Mouse (Mus musculus) embryo, embryonic 10.5 days (tissue): ENCODE data around the gene Sqstm1.
A peak's percentile ranks its signal among the peaks of the same experiment; 100 is the strongest.

Experiments used
- DNase-seq: peaks from one replicate; pipeline ENCODE4 v3.0.0-alpha.2; 2015; ENCODE audit warnings: low spot score

Sqstm1 gene

DNA sequence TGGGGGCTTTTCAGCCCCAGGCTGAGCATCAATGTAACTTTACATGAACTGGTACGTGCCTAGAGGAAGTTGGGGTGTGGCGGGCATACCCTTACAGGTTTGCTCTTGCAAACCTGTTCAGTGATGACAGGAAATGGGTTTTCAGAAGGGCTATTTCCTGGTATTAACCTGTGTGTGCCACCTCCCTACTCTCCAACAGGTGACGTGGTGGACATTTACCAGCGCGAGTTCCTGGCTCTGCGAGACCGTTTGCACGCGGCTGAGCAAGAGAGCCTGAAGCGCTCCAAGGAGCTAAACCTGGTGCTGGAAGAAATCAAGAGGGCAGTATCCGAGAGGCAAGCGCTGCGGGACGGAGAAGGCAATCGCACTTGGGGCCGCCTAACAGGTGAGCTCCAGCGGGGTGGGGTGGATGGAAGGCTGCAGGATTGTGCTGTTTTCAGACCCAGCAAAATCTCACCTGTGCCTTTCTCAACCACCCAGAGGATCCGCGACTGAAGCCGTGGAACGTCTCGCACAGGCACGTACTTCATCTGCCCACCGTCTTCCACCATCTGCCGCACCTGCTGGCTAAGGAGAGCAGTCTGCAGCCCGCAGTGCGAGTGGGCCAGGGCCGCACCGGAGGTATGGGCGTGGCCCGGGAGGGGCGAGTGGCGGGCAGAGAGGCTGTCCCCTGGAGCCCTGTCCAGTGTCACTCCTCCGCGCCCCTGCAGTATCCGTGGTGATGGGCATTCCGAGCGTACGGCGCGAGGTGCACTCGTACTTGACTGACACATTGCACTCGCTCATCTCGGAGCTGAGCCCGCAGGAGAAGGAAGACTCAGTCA is 20.1 kb upstream of the Sqstm1 start:
- DNase-seq, result no peak

DNA sequence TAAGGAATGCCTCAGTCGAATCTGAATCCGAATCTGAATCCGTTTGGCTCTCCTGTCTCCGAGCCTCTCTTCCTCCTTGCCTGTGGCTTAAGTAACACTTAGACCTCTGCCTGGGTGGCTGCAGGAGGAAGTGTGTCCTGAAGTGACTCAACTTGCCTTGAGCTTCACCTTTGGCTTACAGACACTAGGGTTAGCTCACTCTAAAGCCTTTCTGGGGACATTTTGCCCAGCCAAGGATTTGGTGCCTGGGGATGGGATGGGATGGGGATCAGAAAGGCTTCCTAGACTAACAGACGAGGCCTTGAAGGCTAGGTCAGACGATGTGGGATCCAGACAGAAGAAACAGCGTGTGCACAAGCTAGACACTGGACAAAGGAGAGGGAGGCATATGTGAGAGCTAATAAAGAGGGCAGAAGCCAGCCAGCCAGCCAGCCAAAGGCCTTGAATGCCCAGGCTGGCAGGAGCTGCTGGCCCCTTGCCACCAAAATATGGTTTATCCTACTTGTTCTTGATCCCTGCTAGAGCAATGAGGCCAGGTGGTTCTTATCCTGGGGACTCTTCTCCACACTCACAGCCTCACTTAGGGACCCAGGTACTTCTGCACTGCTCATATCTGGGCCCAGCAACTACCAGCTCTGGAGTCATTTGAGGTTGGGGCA is 18.8 kb upstream of the Sqstm1 start:
- DNase-seq, result no peak

DNA sequence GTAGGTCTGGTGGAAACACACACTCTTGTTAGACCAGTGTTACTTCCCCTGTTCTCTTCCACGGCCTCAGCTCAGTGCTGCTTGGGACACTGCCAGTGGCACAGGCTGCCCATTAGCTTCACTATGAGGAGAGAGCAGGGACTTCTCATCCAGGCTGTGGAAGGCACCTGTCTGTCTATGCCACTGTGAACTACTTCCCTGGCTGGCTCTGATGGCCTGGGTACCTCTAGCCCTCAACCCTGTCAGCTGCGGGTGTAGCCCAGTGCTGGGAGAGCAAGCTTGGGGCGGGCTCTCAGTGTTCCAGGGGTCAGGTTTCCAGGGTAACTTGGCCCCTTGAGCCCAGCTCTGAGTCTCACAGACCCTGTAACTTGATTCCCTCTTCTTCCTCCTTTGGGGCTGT is 18.1 kb upstream of the Sqstm1 start:
- peak; percentile 73 for DNase-seq

DNA sequence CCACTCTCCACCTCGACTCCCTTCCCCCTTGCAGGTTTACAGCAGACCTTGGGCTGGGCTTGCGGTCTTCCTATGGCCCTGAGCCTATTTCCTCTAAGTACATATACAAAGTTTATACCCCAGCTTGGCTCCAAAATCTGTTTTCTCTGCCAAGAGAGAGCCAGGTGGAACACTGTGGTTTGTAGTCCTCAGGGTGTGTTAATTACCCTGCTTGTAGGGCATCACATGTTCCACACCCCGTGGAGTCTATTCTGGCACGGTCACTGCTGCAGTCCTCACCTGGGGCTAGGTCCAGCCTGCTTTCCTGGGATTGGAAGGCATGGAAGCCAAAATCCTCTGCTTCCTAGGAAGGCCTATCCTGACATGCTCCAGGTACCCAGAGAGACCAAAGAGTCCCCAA is 17.1 kb upstream of the Sqstm1 start:
- no peak for DNase-seq

DNA sequence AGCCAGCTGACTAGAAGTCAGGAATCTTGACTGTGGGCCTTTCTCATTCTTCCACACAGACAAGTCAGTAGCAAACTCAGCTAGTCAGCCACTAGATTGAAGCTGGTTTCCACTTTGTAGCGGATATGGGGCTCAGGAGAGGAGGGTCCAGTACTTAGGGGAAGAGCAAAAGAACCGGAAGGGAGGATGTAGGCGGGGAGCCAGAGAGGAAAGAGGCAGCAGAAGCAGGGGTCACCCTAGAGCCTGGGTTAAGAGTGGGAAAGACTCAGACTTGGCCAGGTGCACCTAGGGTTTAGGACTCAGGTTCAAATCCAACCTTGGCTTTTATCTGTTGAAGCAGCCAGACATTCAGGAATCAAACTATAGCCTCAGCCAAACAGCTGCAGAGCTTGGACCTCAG is 16.6 kb upstream of the Sqstm1 start:
- no peak for DNase-seq

DNA sequence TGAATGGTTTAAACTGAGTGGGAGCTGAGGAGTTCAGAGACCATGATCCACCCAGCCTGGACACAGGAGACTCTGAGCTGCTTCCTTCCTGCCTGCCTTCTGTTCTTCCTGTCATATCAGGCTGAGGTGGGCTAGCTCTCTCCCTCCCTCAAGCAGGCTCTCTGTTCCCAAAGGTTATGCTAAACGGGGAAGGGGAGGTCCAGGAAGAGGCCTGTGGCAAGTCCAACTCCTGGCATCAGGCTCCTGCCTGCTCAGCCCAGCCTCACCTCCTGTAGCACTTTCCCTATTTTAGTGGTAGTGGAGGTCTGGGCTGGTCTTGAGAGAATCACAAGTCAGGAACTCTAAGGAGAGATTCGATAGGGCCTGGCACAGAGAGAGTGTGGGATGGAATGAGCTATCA is 15.8 kb upstream of the Sqstm1 start:
- no peak for DNase-seq

DNA sequence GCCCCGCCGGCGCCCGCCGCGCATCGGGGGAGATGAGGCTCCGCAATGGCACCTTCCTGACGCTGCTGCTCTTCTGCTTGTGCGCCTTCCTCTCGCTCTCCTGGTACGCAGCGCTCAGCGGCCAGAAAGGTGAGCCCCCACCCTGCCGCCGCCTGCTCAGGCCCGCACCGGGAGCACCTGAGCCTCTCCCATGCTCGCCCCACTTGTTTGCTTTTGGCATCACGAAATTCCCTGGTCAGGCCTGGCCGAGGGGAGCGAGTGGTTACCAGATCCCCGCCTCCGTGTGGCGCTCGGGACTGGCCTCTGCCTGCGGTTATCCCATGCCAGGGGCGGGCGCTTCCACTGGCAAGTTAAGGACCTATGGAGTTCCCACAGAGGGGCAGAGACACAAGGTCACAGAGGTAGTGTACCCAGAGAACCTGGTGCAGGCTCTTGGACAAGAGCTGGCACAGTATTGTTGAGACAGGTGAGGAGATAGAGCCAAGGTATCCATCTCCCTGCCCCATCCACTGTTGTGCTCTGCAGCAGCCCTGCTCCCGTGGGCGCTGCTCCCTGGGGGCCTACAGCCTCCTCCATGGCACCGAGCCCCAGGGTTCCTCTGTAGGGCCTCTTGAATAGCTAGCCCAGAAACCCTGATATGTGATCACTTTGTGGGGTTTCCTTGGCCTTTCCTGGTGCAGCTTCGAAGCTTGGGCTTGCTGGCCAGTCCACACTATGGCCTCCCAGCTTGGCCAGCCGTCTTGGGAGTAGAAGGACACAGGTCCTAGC is 15.2 kb upstream of the Sqstm1 start:
- DNase-seq, result peak; percentile 56

DNA sequence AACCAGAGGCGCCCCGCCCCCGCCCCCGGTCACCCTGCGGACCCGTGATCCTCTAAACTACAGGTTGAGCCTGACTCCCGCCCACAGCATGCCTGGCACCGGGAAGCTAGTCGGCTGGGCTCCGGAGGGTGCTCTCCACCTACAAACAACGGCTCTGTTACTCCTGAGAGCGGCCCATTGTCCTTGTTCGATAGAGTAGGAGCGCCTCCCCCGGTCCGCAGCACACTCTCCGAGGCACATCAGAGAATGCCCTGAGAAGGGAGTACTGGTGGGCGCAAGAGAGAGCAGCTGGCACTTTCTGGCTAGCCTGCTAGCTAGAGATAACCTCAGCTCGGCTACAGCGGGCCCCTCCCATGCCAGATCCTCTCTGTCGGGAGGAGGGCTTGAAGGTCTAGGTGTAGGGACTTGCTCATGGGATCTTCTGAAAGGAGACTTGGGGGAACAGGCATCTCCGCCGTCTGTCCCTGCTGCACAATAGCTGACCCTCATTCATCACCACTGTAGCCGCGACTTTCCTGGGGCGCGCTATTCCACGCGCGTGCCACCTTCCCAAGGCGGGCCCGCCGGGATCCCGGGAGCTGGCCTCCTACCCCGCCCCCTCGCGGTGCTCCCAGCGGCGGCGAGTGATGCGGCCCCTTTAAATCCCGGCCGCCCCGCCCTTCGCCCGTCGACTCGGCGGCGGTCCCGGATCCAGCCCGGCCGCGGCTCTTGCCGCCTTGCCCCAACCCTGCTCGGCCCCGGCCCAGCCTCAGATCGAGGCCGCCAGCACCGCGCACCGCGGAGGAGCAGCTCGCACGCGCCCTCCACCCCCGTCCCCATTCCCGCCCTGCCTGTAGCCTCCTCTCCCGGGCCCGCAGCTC is 14.3 kb upstream of the Sqstm1 start:
- DNase-seq, result peak; percentile 87

DNA sequence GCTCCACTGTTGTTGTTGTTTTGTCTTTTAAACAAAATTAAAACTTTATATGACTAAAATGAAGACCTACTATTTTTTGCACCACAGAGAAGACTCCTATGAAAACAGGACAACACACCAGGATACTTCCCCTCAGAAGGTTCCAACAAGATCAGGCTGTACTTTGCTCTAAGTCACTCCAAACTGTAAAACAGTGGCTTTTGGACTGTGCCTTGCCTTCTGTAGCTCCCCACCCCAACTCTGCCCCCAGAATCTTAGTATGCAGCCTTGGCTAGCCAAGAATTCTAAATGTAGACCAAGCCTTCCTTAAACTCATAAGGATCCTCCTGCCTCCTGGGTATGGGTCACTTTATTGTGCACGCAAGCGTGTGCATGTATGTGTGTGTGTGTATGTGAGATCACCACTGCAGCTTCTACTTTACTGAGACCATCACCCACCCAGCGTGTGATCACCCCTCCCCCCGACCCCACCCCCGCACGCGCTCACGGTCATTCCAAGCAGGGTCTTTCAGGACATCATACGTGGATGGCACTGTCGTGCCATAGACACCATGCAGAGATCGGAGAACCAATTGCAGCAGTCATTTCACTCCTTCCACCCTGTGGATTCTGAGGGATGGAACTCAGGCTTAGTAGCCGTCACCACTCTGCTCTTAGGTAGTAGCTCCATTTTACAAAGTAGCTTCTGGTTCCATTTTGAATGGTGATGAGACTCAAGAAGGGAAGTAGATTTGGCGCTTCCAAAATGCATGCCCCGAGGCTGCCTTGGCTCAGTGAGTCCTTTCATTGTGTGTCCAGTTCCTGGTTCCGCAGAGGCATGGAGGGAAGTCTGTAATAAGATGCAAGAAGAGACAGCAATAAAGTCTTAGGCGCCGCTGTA is 13.4 kb upstream of the Sqstm1 start:
- peak; percentile 66 for DNase-seq

DNA sequence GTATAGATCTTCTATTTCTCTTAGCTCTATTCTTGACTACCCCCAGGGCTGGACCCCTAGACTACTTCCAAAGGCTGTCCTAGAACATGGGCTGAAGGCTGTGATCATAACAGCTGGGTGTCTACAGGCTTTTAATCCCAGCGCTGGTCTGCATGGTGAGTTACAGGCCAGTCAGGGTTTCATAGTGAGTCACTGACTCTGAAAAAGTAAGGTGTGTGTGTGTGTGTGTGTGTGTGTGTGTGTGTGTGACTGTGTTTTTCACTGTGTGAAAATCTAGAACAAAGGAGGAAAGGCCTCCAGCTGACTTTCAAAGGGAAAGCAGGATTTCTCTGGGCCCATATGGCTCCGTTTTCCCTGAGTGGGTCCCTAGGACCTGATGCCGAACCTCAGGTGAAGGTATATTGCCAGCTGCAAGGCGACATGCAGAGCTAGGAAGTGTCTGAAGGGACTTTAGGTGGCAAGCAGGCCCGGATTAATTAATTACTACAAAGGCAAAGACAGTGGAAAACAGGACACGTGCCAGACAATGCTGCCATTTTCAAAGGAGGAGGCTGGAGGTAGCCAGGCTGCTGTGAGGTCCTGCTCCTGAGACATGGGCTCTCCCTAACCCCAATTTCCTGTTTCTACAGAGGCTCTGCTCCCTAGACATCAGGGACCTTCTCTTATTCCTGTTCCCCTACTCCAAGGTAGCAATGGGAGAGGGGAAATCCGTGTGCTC is 12.1 kb upstream of the Sqstm1 start:
- no peak for DNase-seq

DNA sequence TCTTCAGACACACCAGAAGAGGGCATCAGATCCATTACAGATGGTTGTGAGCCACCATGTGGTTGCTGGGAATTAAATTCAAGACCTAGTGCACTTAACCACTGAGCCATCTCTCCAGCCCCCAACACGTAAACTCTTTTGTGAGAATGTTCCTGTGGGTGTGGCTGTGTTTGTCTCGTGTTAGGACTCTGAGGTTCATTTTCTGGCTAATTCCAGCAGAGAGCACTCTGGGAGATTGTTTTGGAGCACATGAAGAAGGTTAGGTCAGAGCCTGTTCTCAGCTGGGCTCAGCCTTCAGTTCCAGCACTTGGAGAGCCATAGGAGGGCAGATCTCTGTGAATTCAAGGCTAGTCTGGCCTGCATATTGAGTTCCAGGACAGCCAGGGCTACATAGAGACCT is 9.2 kb upstream of the Sqstm1 start:
- no peak for DNase-seq

DNA sequence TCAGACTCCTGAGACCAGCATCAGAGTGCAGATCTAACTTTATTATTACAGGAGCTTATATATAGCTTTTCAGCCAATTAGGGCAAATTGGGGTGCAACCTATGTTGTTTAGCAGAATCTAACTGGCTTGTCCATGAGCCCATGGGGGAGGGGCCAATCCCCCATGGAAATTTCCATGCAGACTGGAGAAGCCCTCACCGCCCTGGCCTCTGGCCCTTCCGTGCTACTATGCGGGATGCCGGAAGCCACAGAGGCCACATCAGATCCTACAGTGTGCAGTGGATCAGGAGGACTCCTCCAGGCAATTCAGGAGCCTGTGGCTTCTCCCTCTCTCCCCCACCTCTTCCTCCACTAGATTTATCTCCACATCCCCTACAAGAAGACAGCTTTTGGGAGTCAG is 7.2 kb upstream of the Sqstm1 start:
- DNase-seq, result no peak

DNA sequence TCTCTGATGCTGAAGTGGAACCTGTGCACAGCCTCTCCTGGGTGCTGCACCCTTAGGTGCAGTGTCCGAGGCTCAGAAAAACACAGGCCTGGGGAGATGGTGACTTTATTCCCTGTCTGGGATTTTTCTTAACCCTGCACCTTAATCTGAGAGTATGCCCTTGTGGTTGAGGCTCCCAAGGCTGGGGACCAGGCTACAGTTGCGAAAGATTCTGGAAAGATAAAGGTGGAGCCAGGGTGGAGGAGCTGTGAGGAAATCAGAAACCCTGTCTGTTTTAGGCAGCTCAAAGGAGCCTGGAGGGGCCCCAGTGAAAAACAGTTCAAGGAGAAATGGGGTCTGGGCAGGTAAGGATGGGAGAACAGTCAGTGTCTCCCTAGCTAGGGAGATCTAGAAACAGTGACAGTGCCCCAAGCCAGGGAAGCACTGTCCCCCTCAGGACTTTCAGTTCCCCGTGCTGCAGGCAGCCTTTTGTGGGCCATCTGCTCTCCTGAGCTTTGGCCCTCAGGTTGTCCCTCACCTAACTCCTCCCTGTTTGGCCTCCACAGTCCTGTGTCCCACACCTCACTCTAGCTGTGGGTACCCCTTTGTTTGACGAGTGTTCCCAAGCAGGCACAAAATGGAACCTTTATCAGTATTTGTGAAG is 6.2 kb upstream of the Sqstm1 start:
- DNase-seq, result no peak

DNA sequence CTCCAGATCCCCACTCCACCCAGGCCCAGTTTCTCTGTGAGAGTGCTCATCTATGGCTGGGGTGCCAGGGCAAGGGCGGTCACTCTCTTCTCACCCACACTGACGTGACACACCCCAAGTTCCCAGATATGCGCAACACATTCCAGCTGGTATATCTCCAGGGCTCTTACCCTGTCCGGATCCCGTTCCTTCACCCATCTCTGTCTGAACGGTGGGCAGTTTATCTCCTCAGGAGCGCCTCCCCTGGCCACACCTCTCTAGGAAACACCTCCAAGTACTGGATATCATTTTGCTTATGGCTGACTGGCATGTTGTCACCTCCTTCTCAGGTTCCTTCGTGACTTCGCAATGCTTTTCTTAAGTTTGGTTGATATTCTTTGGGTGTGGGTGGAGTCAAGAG is 5.0 kb upstream of the Sqstm1 start:
- peak; percentile 14 for DNase-seq

DNA sequence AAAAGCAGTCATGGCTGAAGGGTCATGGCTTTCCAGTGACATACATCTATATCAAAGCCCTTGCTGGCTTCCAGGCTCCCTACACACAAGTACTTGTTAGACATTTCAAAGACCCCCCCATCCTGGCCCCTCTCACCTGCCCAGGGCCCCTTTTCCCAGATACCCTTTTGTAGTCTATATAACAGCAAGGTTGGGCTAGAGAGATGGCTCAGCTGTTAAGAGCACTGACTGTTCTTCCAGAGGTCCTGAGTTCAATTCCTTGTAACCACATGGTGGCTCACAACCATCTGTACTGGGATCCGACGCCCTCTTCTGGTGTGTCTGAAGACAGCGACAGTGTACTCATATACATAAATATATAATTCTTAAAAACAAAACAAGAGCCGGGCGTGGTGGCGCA is 4.0 kb upstream of the Sqstm1 start:
- no peak for DNase-seq

DNA sequence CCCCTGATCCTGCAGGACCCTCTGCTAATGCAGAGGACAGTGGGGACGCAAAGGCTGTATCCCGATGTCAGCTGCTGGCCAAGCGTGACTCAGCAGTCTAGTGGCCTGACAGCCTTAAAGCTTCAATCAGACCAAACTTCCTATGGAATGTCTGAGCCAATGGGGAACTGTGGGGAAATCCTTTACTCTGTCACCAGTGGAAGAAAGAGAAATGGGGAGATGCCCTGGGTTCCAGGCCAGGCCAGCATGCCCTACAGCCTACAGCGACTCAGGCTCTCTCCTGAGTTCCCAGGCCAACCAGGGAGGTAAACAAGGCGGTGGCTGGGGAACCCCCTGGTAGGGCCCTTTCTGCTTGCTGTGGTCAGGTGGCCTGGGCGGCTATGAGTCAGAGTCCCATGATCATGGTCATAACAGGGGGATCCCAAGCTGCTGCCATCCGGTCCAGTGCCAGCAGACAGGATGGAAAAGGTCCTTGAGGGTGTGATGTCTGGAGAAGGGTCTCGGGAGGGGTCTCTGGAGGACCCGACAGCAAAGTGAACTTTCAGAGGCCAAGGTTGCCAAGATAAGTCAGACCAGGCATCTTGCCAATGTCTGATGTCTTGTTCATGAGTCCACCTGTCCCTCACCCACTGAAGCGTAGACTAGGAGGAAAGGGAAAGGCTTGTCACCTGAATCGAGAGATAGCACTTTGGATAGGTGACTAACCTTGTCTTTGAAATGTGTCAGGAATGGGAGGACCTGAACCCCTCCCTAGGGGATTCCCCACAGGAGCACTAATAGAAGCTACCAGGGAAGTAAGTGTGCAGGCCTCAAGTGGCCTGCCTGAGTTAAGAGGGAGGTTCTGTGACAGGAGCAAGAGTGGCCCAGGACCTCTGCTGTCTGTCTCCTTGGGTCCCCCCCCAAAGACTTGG is 2.5 kb upstream of the Sqstm1 start:
- DNase-seq, result no peak

DNA sequence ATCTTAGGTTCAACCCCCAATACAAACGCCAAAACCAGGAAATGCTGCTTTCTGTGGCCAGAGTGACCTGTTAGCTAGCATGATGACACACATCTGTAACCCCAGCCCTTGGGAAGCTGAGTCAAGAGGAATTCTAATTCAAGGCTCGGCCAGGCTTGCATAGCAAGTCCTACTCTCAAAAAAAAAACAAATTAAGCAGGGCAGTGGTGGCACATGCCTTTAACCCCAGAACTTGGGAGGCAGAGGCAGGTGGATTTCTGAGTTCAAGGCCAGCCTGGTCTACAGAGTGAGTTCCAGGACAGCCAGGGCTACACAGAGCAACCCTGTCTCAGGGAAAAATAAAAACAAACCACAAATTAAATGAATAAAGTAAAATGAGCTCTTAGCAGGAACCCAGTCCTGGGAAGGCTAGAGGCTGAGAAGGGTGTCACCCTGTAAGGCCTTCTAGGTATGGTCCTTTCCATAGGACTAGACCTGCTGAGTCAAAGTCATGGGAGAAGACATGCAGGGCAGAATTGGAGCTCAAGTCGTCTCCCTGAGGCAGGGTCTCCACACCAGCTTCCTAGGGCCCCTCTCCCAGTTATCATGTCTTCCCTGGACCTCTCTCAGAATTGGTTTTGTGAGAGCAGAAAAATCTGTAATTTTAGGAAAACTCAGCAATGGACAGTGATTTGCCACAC is 1.6 kb upstream of the Sqstm1 start:
- no peak for DNase-seq
